Mouse (Mus musculus): ENCODE measurements around the gene Gm49369. TPM values are rescaled to one million over a fixed set of nuclear protein-coding genes. Genes with fewer than 3 reads are reported as not detected.
"Not testable (repeated sequence)": the region's sequence is repeated elsewhere in the genome, so short reads cannot be mapped to it uniquely, and the experiment has no call there.

Gm49369 gene
- polyA plus RNA-seq, 1 experiment from 2014 or later, result 0.90 TPM

- Histone ChIP-seq H3K4me3 (no peak overlapping the region), H3K4me1 (no peaks in the 10 kb centered on the region), H3K9me3 (no peaks in the 10 kb centered on the region), H3K27ac (no peak overlapping the region), H3K36me3 (no peaks in the 10 kb centered on the region), H3K9ac (no peak overlapping the region), H3K27me3 (replicated peaks) (no peaks in the 10 kb centered on the region), H3K4me2 (replicated peaks) (no peak overlapping the region)
- WGBS, result 85% methylated on average over 8 of the region's 8 CpGs
- ATAC-seq (ENCODE audit: low FRiP score, low read depth), result no peak
Measured at GRCm38 (mm10) chr7:142335151-142335550, 47.3 kb downstream of the Gm49369 start.

- ATAC-seq (ENCODE audit: low FRiP score, low read depth), result peak; percentile 81
- 5% methylated on average over 3 of the region's 3 CpGs for WGBS
- Histone ChIP-seq H3K4me1 (no peaks in the 10 kb centered on the region), H3K4me2 (replicated peaks) (no peak overlapping the region), H3K27ac (no peak overlapping the region), H3K36me3 (no peaks in the 10 kb centered on the region), H3K27me3 (replicated peaks) (no peaks in the 10 kb centered on the region), H3K4me3 (no peak overlapping the region), H3K9me3 (no peaks in the 10 kb centered on the region), H3K9ac (no peak overlapping the region)
Measured at GRCm38 (mm10) chr7:142334246-142334645, 48.2 kb downstream of the Gm49369 start.

DNA sequence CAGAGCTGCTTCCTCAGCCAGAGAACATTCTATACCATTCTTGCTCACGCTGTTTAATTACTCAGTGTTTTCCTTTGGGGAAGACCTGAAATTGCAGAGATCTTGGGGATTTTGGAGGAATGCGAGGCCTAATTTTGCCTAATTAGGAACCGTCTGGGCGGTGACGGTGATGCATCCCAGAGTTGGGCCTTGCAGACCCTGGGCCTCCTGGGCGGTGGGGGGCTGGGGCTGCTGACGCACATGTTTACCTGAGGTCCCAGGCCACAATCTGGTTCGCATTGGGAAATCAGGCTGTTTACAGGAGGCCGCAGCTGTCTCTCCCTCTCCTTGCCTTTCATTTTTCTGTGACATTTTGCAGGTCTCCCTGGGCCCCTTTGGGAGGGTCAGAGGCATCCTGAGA is 49.7 kb downstream of the Gm49369 start:
- not testable (repeated sequence) for H3K4me1 ChIP-seq; H3K4me2 ChIP-seq (replicated peaks); H3K4me3 ChIP-seq; H3K27ac ChIP-seq; ATAC-seq (ENCODE audit: low FRiP score, low read depth); H3K36me3 ChIP-seq; H3K9ac ChIP-seq; H3K9me3 ChIP-seq; H3K27me3 ChIP-seq (replicated peaks)
- WGBS, result 84% methylated on average over 5 of the region's 9 CpGs

DNA sequence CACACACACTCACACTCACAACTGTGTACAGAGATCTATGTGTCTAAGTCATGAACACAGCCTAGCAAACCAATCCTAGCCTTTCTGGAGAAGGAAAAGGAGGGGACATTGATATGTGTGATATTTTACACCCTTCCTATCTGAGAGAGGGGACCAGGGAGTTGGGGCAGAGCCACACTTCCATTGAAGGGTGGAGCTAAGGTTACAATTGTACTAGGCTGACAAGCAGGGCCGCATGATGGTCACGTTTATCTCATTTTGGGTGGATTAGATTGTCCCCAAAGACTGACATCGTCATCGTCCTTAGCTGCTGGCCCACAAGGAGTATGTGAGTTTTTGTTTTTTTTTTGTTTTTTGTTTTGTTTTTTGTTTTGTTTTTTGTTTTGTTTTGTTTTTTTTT is 51.2 kb downstream of the Gm49369 start:
- Histone ChIP-seq H3K9ac (no peak overlapping the region), H3K9me3 (no peaks in the 10 kb centered on the region), H3K27ac (no peak overlapping the region), H3K4me3 (no peak overlapping the region), H3K4me2 (replicated peaks) (no peak overlapping the region), H3K4me1 (no peaks in the 10 kb centered on the region), H3K36me3 (no peaks in the 10 kb centered on the region), H3K27me3 (replicated peaks) (no peaks in the 10 kb centered on the region)
- WGBS, result 89% methylated on average over 4 of the region's 4 CpGs
- no peak for ATAC-seq (ENCODE audit: low FRiP score, low read depth)

- H3K27ac ChIP-seq, result no peak overlapping the region
Measured at GRCm38 (mm10) chr7:142330271-142330724, 52.2 kb downstream of the Gm49369 start.

DNA sequence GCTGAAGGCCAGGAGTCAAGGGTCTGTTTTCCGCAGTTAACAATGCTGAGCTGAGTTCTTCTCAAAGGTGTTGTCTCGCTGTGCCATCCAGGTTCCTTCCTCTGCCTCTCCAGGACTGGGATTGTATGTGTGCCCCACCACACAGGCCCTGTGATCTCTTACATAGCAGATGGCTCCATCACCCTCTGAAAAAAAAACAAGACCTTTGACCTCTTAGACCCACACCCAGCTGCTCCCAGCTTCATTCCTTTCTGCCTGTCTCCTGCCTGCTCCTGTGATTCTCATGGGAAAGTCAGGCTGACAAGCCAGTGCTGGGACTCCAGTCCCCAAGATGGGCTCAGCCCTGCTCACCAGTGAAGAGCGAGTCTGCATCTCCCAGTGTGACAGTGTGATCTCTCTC is 54.0 kb downstream of the Gm49369 start:
- no peaks in the 10 kb centered on the region for H3K4me1 ChIP-seq
- no peak overlapping the region for H3K9ac ChIP-seq
- H3K4me3 ChIP-seq, result no peak overlapping the region
- WGBS, result 61% methylated on average over 3 of the region's 3 CpGs
- no peak overlapping the region for H3K4me2 ChIP-seq (replicated peaks)
- H3K36me3 ChIP-seq, result no peaks in the 10 kb centered on the region
- no peaks in the 10 kb centered on the region for H3K9me3 ChIP-seq
- H3K27me3 ChIP-seq (replicated peaks), result no peaks in the 10 kb centered on the region
- H3K27ac ChIP-seq, result no peak overlapping the region
- ATAC-seq (ENCODE audit: low FRiP score, low read depth), result no peak

More at GRCm38 (mm10) chr7:142330271-142330724, 52.2 kb downstream of the Gm49369 start:
- WGBS, result 66% methylated on average over 9 of the region's 9 CpGs
- ATAC-seq (ENCODE audit: low FRiP score, low read depth), result no peak
- Histone ChIP-seq H3K27me3 (replicated peaks) (no peaks in the 10 kb centered on the region), H3K36me3 (no peaks in the 10 kb centered on the region), H3K4me3 (no peak overlapping the region), H3K4me2 (replicated peaks) (no peak overlapping the region), H3K9ac (no peak overlapping the region), H3K9me3 (no peaks in the 10 kb centered on the region), H3K4me1 (no peaks in the 10 kb centered on the region)

- 70% methylated on average over 9 of the region's 9 CpGs for WGBS
- H3K4me1 ChIP-seq, result no peaks in the 10 kb centered on the region
- no peaks in the 10 kb centered on the region for H3K27me3 ChIP-seq (replicated peaks)
- H3K9ac ChIP-seq, result no peak overlapping the region
- no peaks in the 10 kb centered on the region for H3K9me3 ChIP-seq
- ATAC-seq (ENCODE audit: low FRiP score, low read depth), result no peak
- no peak overlapping the region for H3K27ac ChIP-seq
- H3K36me3 ChIP-seq, result no peaks in the 10 kb centered on the region
- no peak overlapping the region for H3K4me2 ChIP-seq (replicated peaks)
- no peak overlapping the region for H3K4me3 ChIP-seq
Measured at GRCm38 (mm10) chr7:142326714-142327445, 55.6 kb downstream of the Gm49369 start.

DNA sequence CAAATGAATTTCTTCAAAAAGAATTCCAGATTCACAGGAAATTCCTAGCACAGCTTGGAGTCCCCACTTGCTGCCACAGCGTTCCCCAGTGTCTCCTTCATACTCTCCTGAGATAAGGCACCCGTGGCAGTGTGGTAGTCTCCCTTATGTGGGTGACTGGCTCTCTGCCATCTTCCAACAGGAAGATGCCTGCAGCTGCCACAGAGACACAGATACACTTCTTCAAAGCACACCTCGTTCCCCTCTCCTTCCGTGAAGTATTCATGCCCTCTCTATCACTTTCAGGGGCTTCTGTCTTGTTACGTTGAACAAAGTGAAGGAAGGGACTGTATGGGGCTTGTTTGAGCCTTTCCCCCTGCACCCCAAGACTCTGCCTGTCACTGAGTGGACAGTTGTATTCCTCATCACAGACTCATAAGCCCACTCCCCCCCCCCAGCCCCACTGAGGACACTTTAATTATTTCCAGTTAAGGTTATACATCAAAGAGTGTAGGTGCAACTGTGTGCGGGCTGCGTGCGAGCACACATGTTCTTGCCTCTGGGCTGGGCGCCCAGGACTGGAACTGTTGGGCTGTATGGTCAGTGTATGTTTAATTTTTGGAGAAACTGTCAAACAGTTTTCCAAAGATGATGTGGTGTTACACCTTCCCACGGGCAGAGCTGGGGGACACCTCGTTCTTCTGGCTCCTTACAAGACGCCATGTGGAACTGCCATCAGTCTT is 58.9 kb downstream of the Gm49369 start:
- 87% methylated on average over 12 of the region's 12 CpGs for WGBS
- peaks cover 8% of the 10 kb centered on the region for H3K4me1 ChIP-seq
- no peak overlapping the region for H3K4me2 ChIP-seq (replicated peaks)
- H3K27ac ChIP-seq, result no peak overlapping the region
- H3K36me3 ChIP-seq, result no peaks in the 10 kb centered on the region
- H3K9ac ChIP-seq, result no peak overlapping the region
- H3K4me3 ChIP-seq, result no peak overlapping the region
- H3K9me3 ChIP-seq, result no peaks in the 10 kb centered on the region
- ATAC-seq (ENCODE audit: low FRiP score, low read depth), result no peak
- H3K27me3 ChIP-seq (replicated peaks), result no peaks in the 10 kb centered on the region

GRCm38 (mm10) chr7:142322641-142323040 is 59.8 kb downstream of the Gm49369 start:
- Histone ChIP-seq H3K4me1 (peaks cover 8% of the 10 kb centered on the region), H3K9me3 (no peaks in the 10 kb centered on the region)
- 91% methylated on average over 6 of the region's 6 CpGs for WGBS

DNA sequence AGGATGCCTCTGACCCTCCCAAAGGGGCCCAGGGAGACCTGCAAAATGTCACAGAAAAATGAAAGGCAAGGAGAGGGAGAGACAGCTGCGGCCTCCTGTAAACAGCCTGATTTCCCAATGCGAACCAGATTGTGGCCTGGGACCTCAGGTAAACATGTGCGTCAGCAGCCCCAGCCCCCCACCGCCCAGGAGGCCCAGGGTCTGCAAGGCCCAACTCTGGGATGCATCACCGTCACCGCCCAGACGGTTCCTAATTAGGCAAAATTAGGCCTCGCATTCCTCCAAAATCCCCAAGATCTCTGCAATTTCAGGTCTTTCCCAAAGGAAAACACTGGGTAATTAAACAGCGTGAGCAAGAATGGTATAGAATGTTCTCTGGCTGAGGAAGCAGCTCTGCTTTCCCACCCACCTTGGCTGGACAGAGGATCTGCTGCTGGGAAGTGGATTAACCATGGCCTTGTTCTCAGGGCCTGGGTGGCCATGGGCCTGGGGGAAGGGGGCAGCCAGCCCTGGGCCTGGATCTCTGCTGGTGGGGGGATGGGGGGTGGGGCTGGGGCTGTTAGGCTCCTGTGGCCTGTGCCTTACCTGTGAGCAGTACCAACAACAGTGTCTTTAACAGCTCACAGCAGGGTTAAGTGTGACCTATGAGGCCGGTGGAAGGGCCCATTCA is 60.7 kb downstream of the Gm49369 start:
- not testable (repeated sequence) for ATAC-seq (ENCODE audit: low FRiP score, low read depth); H3K4me2 ChIP-seq (replicated peaks); H3K4me1 ChIP-seq; H3K27ac ChIP-seq; H3K4me3 ChIP-seq; H3K27me3 ChIP-seq (replicated peaks); H3K9ac ChIP-seq; H3K36me3 ChIP-seq; H3K9me3 ChIP-seq
- 62% methylated on average over 5 of the region's 10 CpGs for whole genome bisulfite sequencing

More at GRCm38 (mm10) chr7:142322641-142323040, 59.8 kb downstream of the Gm49369 start:
- H3K4me3 ChIP-seq, result no peak overlapping the region
- no peaks in the 10 kb centered on the region for H3K36me3 ChIP-seq
- no peak overlapping the region for H3K9ac ChIP-seq
- no peaks in the 10 kb centered on the region for H3K27me3 ChIP-seq (replicated peaks)
- no peak for ATAC-seq (ENCODE audit: low FRiP score, low read depth)
- H3K4me2 ChIP-seq (replicated peaks), result no peak overlapping the region
- H3K27ac ChIP-seq, result no peak overlapping the region

Measured in neural tube, embryonic 12.5 days (tissue).